Mouse (Mus musculus): Measurements from ENCODE around the gene Slc44a3. TPM values are rescaled to one million over a fixed set of nuclear protein-coding genes. Genes with fewer than 3 reads are reported as not detected.

The Slc44a3 gene
- total RNA-seq (2023) = not detected

GRCm38 (mm10) chr3:121532176-121532575 lies at the start of gene Slc44a3:
TSS of gene Slc44a3 (minus strand) at chr3:121532404.

GRCm38 (mm10) chr3:121425861-121426620 lies 106.2 kb downstream of the Slc44a3 start, which contains the start of gene Cnn3:
TSS of gene Cnn3 (plus strand) at chr3:121426497.

Other genes with a start within 250 kb of the Slc44a3 start
- not detected for gene Tmem56, start 249.3 kb downstream of the Slc44a3 start, total RNA-seq (2023)
- 13.3 TPM for gene Alg14, start 240.6 kb downstream of the Slc44a3 start, total RNA-seq (2023)
- 23.5 TPM for gene Cnn3, start 105.9 kb downstream of the Slc44a3 start, total RNA-seq (2023)
- not detected for gene 4930432M17Rik, start 138.4 kb upstream of the Slc44a3 start, total RNA-seq (2023)
- 0.29 TPM for gene F3, start 191.1 kb upstream of the Slc44a3 start, total RNA-seq (2023)

Data from CD4-positive naive resting alpha-beta T cell, adult 76 days (primary cell).